Mouse (Mus musculus): Measurements from ENCODE around the gene Arhgap24. TPM values are rescaled to one million over a fixed set of nuclear protein-coding genes. Genes with fewer than 3 reads are reported as not detected.

The Arhgap24 gene
- 1 to 10 TPM; 5.9 to 6.1 TPM for total RNA-seq (2021)
- long read RNA-seq, experiment 1, transcript Arhgap24-201 (7 exons, 3,632 nt) = major isoform, 10 of 11 reads
- long read RNA-seq, experiment 1, partial matches to known transcripts = 0 of 11 reads
- long read RNA-seq, experiment 1, other reads (novel, unspliced or antisense) = 1 of 11 reads
- long read RNA-seq, experiment 2, transcript Arhgap24-201 (7 exons, 3,632 nt) = major isoform, 9 of 12 reads
- long read RNA-seq, experiment 2, partial matches to known transcripts = 1 of 12 reads
- long read RNA-seq, experiment 2, other reads (novel, unspliced or antisense) = 0 of 12 reads

- TF ChIP-seq CTCF (IDR thresholded peaks at IDR 0.05) = no peak
- Histone ChIP-seq H3K27ac (no peak within 1 kb of the TSS), H3K4me3 (peak within 1 kb of the TSS; percentile 47)
- intact Hi-C loops (cut with DNase I) = no loop called here
- peak; percentile 14 to 17 for DNase-seq (ENCODE audit: extremely low spot score in 1 of 2, low spot score in 2 of 2)
These were observed at the start of gene Arhgap24 for GRCm38 (mm10) chr5:102481215-102482211. Gene Arhgap24 (plus strand): TSS chr5:102481391.

DNA sequence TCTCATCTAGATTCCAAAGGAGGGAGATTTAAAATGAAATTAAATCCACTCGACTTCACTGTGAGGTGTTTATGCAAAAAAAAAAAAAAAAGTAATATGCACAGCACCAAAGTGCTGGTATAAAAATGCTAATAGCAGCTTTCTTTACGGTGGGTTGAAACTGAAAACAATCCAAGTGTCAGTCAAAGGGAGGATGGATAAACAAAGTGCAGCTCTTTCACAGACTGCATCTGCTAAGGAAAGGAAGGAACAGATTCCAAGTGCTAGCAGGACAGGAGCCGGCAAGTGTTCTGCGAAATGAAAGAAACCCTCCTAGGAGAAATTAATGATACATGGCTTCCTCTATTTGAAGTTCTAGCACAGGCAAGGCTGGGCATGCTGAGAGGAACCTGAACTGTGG is 47.0 kb upstream of the Arhgap24 start:
- TF ChIP-seq CTCF (IDR thresholded peaks at IDR 0.05) = no peak
- no peak for DNase-seq (ENCODE audit: extremely low spot score in 1 of 2, low spot score in 2 of 2)
- intact Hi-C loops (cut with DNase I) = no loop called here
- H3K4me3 ChIP-seq = no peak overlapping the region
- H3K27ac ChIP-seq = no peak overlapping the region

DNA sequence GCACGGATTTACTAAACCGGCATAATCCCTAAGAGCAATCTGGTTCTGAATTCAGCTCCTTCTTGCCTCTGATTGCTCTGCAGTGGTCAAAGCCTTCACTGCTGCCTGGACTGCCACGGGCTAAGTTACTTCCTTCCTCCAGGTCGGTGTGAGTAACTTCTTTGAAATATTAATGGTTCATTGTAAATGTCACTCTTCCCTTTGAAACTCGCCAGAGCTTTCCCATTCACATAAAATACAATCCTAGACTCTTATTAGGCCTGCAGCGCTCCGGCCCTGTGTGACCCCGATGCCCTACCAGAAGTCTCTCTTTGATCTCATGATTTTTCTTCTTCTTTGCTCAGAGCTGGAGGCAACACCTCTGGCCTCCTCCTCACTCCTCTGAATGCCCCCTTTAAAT is 44.6 kb upstream of the Arhgap24 start:
- Histone ChIP-seq H3K4me3 (no peak overlapping the region), H3K27ac (no peak overlapping the region)
- no peak for TF ChIP-seq CTCF (IDR thresholded peaks at IDR 0.05)
- intact Hi-C loops (cut with DNase I) = no loop called here
- no peak for DNase-seq (ENCODE audit: extremely low spot score in 1 of 2, low spot score in 2 of 2)

GRCm38 (mm10) chr5:102439119-102439877 is 41.9 kb upstream of the Arhgap24 start:
- Histone ChIP-seq H3K27ac (no peak overlapping the region), H3K4me3 (no peak overlapping the region)
- DNase-seq (ENCODE audit: extremely low spot score in 1 of 2, low spot score in 2 of 2) = no peak
- TF ChIP-seq CTCF (IDR thresholded peaks at IDR 0.05) = no peak
- intact Hi-C loops (cut with DNase I) = no loop called here

GRCm38 (mm10) chr5:102447436-102447835 is 33.8 kb upstream of the Arhgap24 start:
- no peak for TF ChIP-seq CTCF (IDR thresholded peaks at IDR 0.05)
- Histone ChIP-seq H3K27ac (no peak overlapping the region), H3K4me3 (no peak overlapping the region)
- DNase-seq (ENCODE audit: extremely low spot score in 1 of 2, low spot score in 2 of 2) = no peak
- intact Hi-C loops (cut with DNase I) = no loop called here

DNA sequence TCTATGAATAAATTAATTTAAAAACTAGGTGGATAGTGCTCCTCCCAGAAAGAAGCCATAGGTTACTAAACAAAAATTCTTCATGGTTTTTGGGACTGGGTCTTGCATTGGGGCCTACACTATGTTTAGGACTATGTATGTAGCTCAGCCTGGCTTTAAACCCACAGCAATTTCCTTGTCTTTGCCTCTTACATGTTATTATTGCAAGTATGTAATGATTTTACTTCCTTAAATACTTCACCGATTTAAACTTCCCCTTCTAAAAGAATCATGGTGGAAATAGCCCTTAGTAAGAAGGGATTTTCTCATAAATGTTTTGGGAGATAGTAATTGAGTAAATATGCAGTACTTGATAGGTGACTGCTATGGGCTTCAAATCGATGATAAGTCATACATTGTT is 30.3 kb upstream of the Arhgap24 start:
- Histone ChIP-seq H3K27ac (no peak overlapping the region), H3K4me3 (no peak overlapping the region)
- DNase-seq (ENCODE audit: extremely low spot score in 1 of 2, low spot score in 2 of 2) = no peak
- TF ChIP-seq CTCF (IDR thresholded peaks at IDR 0.05) = no peak
- intact Hi-C loops (cut with DNase I) = no loop called here

DNA sequence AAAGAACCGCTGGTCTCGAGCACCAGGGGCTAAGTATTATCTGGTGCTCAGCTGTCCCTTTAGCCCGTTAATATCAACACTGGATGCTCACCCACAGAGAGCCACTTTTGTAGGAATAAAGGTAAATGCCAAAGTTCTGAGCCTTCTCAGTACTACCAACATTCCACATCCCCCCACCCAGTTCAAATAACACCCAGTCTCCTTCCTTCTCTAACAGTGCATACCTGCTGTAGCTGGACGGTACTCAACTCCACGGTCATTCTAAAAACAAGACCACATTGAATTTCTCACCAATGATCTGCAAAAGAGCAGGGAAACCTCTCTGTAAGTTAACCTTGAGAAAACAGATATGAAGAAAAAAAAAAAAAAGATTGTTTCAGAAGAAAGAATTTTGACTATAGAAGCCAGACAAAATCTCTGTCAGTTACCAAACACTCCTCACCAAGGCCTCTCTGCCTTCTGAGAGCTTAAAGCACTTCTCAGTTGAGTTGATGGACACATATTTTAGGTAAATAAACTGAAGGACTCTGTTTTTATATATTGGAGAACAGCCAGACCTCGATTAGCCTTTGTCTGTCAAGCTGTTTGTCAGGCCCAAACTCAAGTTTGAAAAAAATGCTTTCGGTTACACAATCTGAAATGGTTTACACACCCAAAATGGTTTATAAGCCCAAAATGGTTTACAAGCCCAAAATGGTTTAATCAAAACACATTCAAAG is 29.0 kb upstream of the Arhgap24 start:
- intact Hi-C loops (cut with DNase I) = no loop called here
- no peak overlapping the region for H3K4me3 ChIP-seq
- no peak for TF ChIP-seq CTCF (IDR thresholded peaks at IDR 0.05)
- no peak for DNase-seq (ENCODE audit: extremely low spot score in 1 of 2, low spot score in 2 of 2)
- H3K27ac ChIP-seq = no peak overlapping the region

DNA sequence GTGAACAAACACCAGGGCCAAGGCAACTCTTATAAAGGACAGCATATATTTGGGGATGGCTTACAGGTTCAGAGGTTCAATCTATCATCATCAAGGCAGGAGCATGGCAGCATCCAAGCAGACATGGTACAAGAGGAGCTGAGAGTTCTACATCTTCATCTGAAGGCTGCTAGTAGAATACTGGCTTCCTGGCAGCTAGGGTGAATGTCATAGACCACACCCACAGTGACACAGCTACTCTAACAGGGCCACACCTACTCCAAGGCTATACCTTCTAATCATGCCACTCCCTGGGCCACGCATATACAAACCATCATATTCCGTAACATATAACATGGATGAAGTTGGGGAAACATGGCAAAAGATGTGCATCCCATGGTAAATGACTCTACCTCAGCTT is 27.9 kb upstream of the Arhgap24 start:
- DNase-seq (ENCODE audit: extremely low spot score in 1 of 2, low spot score in 2 of 2) = no peak
- TF ChIP-seq CTCF (IDR thresholded peaks at IDR 0.05) = no peak
- no peak overlapping the region for H3K4me3 ChIP-seq
- no peak overlapping the region for H3K27ac ChIP-seq
- intact Hi-C loops (cut with DNase I) = no loop called here

DNA sequence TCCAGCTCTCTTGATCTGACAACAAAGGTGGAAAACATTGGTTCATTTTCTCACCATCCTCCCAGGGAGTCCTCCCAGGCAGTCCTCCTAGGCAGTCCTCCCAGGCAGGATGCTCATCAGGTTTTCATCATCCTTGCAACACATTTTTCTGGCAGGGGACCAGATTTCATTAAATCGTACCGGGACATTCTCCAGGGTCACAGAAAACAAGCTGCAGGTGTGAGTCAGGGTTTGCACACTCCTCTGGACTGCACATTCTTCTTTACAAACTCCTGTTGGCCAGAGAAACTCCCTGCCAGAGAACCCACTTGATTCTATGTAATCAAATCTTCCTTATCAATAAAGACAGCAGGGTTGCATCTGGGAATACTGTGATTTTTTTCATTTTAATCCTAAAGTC is 25.9 kb upstream of the Arhgap24 start:
- no peak for DNase-seq (ENCODE audit: extremely low spot score in 1 of 2, low spot score in 2 of 2)
- H3K27ac ChIP-seq = no peak overlapping the region
- intact Hi-C loops (cut with DNase I) = no loop called here
- H3K4me3 ChIP-seq = no peak overlapping the region
- TF ChIP-seq CTCF (IDR thresholded peaks at IDR 0.05) = no peak

DNA sequence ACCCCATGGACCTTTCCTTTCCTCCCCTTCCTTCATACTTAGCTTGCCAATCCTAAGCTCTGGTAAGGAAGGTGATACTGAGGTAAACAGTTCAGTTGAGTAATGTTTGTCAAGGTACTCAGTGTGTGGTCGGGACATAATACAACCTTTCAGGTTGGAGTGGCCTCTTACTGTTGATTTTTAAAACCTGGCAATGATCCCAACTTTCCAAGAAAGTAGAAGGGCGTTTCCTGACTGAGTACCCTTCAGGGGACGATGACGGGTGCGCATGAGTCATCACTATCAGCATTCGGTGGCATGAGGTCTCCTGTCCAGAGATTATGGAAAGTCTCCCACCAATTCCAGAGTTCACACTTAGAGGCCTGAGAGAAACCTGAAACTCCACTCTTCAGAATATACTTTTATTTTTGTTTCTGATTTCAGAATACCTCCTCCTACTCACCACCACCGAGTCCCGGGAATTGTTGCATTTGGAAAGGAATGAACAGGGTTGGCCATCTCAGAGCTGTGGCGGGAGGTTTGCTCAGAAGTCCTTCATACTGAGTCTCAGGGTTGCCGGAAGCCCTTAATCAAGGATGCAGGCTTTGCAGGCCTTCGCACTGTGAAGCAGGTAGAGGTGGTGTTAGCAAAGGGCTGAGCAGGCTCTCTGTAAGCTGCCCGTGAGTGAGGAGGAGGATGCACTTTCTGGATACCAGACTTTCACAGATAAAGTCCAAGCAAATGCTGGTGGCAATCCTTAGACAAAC is 20.6 kb upstream of the Arhgap24 start:
- no peak for TF ChIP-seq CTCF (IDR thresholded peaks at IDR 0.05)
- no peak for DNase-seq (ENCODE audit: extremely low spot score in 1 of 2, low spot score in 2 of 2)
- intact Hi-C loops (cut with DNase I) = no loop called here

DNA sequence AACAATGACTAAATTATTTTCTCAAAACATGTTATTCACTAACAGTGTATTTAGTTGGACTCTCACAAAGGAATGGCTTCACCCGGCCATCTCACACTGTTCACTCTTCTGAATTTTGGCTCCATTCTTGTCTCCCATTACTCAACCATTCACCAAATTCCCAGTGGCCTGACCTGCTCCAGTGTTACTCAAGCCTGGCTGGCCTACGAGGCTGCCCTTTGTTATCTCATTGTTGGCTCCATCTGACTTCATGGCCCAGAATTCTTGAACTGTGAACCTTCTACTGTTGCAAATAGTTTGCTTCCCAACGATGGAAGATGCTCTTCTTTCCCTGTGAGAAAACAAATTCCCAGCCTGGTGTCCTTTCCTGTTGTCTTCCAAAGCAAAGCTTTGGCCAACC is 18.2 kb upstream of the Arhgap24 start:
- TF ChIP-seq CTCF (IDR thresholded peaks at IDR 0.05) = no peak

More for the DNA sequence above, 20.6 kb upstream of the Arhgap24 start:
- no peak overlapping the region for H3K27ac ChIP-seq
- no peak overlapping the region for H3K4me3 ChIP-seq

More for the DNA sequence above, 18.2 kb upstream of the Arhgap24 start:
- no peak overlapping the region for H3K27ac ChIP-seq
- DNase-seq (ENCODE audit: extremely low spot score in 1 of 2, low spot score in 2 of 2) = no peak
- no peak overlapping the region for H3K4me3 ChIP-seq
- intact Hi-C loops (cut with DNase I) = no loop called here
